Mouse (Mus musculus): ENCODE results near the gene Ptges2. TPM values are rescaled to one million over a fixed set of nuclear protein-coding genes. Genes with fewer than 3 reads are reported as not detected.

The Ptges2 gene
- total RNA-seq, 1 experiment: 24.9 TPM

DNA sequence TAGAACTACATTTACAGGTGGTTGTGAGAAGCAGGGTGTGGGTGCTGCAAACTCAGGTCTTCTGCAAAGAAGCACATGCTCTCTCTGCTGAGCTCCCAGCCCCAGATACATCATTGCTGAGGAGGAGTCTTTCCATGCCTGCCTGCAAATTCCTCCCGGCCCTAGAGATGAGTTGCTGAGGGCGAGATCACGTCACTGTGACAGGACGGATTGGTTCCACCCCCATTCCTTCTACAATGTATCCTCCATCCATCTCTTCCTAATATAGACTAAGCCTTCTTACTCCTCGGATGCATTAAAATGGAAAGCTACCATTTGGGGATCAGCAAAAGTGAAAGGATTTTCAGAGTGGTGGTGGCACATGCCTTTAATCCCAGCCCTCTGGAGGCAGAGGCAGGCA is 29.9 kb downstream of the Ptges2 start:
- peaks cover 0 to 5% of the 10 kb centered on the region in 2 experiments; a peak in 1 of 4 replicates for H3K4me1 ChIP-seq (ENCODE audit: control insufficient read depth in 2 of 2, insufficient read depth in 2 of 2, low read length in 2 of 2, poor library complexity in 1 of 2)
- no peaks in the 10 kb centered on the region for H3K9me3 ChIP-seq (ENCODE audit: control insufficient read depth, insufficient read depth, low read depth, low read length)
- no peaks in the 10 kb centered on the region for H3K36me3 ChIP-seq (ENCODE audit: control insufficient read depth, insufficient read depth, low read length, poor library complexity, severe bottlenecking)
- no peak overlapping the region for H3K4me3 ChIP-seq (ENCODE audit: insufficient read depth in 1 of 2, low read depth in 1 of 2, low read length in 2 of 2, poor library complexity in 1 of 2, severe bottlenecking in 1 of 2)
- no peak overlapping the region for H3K27ac ChIP-seq (ENCODE audit: insufficient read depth, low read depth, low read length, poor library complexity, severe bottlenecking)
- no peak for DNase-seq (ENCODE audit: low read depth, low spot score)
- TF ChIP-seq ZC3H11A (IDR thresholded peaks at IDR 0.05; ENCODE audit: borderline replicate concordance, low read depth, low read length) (no peak), CHD2 (IDR thresholded peaks at IDR 0.05; ENCODE audit: low read depth, low read length) (no peak), ZNF384 (IDR thresholded peaks at IDR 0.05; ENCODE audit: low read depth, low read length) (no peak), MAFK (IDR thresholded peaks at IDR 0.05; ENCODE audit: insufficient read depth, low read depth, low read length) (no peak), HCFC1 (IDR thresholded peaks at IDR 0.05; ENCODE audit: borderline replicate concordance, insufficient read depth, low read length) (no peak)
- in situ Hi-C loops (cut with MboI; ENCODE audit: low sequenced_read_pairs in 2 of 2, unreplicated experiment in 2 of 2): no loop called here
- H3K9ac ChIP-seq (ENCODE audit: insufficient read depth, low read depth, low read length, poor library complexity, severe bottlenecking): no peak overlapping the region

DNA sequence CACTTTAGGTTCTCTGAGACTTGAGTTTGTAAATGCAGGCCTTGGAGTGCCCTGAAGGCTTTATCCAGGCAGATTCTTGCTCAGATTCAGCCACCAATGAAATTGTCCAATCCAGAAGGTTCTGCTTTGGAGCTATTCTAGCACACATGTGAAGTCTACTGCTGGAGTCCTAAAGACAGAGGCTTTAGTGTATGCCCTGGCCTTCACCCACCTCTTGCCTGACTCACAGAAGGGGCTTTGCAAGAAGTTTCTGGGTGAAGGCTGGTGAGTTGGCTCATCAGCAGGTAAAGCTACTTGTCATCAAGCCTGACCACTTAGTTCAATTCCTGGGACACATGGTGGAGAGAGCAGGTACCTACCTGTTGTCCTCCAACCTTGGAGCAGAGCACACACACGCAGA is 30.4 kb downstream of the Ptges2 start:
- DNase-seq (ENCODE audit: low read depth, low spot score): no peak
- in situ Hi-C loops (cut with MboI; ENCODE audit: low sequenced_read_pairs in 2 of 2, unreplicated experiment in 2 of 2): no loop called here
- Histone ChIP-seq H3K4me3 (ENCODE audit: insufficient read depth in 1 of 2, low read depth in 1 of 2, low read length in 2 of 2, poor library complexity in 1 of 2, severe bottlenecking in 1 of 2) (no peak overlapping the region), H3K9me3 (ENCODE audit: control insufficient read depth, insufficient read depth, low read depth, low read length) (no peaks in the 10 kb centered on the region), H3K36me3 (ENCODE audit: control insufficient read depth, insufficient read depth, low read length, poor library complexity, severe bottlenecking) (no peaks in the 10 kb centered on the region), H3K27ac (ENCODE audit: insufficient read depth, low read depth, low read length, poor library complexity, severe bottlenecking) (no peak overlapping the region), H3K9ac (ENCODE audit: insufficient read depth, low read depth, low read length, poor library complexity, severe bottlenecking) (no peak overlapping the region), H3K4me1 (ENCODE audit: control insufficient read depth in 2 of 2, insufficient read depth in 2 of 2, low read length in 2 of 2, poor library complexity in 1 of 2) (peaks cover 2 to 6% of the 10 kb centered on the region in 2 experiments; a peak in 1 of 4 replicates)
- TF ChIP-seq HCFC1 (IDR thresholded peaks at IDR 0.05; ENCODE audit: borderline replicate concordance, insufficient read depth, low read length) (no peak), ZC3H11A (IDR thresholded peaks at IDR 0.05; ENCODE audit: borderline replicate concordance, low read depth, low read length) (no peak), ZNF384 (IDR thresholded peaks at IDR 0.05; ENCODE audit: low read depth, low read length) (no peak), CHD2 (IDR thresholded peaks at IDR 0.05; ENCODE audit: low read depth, low read length) (no peak), MAFK (IDR thresholded peaks at IDR 0.05; ENCODE audit: insufficient read depth, low read depth, low read length) (no peak)

DNA sequence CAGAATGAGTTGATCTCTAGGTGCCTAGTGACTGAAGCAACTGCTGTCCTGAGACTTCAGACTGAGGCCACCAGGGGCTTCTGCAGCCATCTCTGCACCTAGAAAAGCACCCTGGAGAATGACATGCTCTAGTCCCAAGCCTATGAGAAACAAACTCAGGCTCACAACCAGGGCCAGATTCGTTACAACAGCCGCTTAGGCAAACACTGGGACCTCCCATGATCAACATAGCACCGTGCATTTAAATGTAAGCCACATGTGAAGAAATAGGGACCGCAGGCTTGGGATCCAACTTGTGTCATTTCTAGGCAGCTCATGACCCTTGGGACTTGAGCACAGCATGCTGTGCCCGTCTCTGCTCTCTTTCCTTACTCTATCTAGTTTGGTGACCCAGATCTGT is 32.0 kb downstream of the Ptges2 start:
- no peak for DNase-seq (ENCODE audit: low read depth, low spot score)
- peaks cover 2 to 6% of the 10 kb centered on the region in 2 experiments; a peak in 1 of 4 replicates for H3K4me1 ChIP-seq (ENCODE audit: control insufficient read depth in 2 of 2, insufficient read depth in 2 of 2, low read length in 2 of 2, poor library complexity in 1 of 2)
- no peak overlapping the region for H3K27ac ChIP-seq (ENCODE audit: insufficient read depth, low read depth, low read length, poor library complexity, severe bottlenecking)
- H3K4me3 ChIP-seq (ENCODE audit: insufficient read depth in 1 of 2, low read depth in 1 of 2, low read length in 2 of 2, poor library complexity in 1 of 2, severe bottlenecking in 1 of 2): no peak overlapping the region
- H3K36me3 ChIP-seq (ENCODE audit: control insufficient read depth, insufficient read depth, low read length, poor library complexity, severe bottlenecking): no peaks in the 10 kb centered on the region
- H3K9me3 ChIP-seq (ENCODE audit: control insufficient read depth, insufficient read depth, low read depth, low read length): no peaks in the 10 kb centered on the region
- in situ Hi-C loops (cut with MboI; ENCODE audit: low sequenced_read_pairs in 2 of 2, unreplicated experiment in 2 of 2): no loop called here
- no peak overlapping the region for H3K9ac ChIP-seq (ENCODE audit: insufficient read depth, low read depth, low read length, poor library complexity, severe bottlenecking)
- no peak for TF ChIP-seq CHD2 (IDR thresholded peaks at IDR 0.05; ENCODE audit: low read depth, low read length)
- TF ChIP-seq ZC3H11A (IDR thresholded peaks at IDR 0.05; ENCODE audit: borderline replicate concordance, low read depth, low read length): no peak
- no peak for TF ChIP-seq ZNF384 (IDR thresholded peaks at IDR 0.05; ENCODE audit: low read depth, low read length)
- no peak for TF ChIP-seq MAFK (IDR thresholded peaks at IDR 0.05; ENCODE audit: insufficient read depth, low read depth, low read length)
- TF ChIP-seq HCFC1 (IDR thresholded peaks at IDR 0.05; ENCODE audit: borderline replicate concordance, insufficient read depth, low read length): no peak

DNA sequence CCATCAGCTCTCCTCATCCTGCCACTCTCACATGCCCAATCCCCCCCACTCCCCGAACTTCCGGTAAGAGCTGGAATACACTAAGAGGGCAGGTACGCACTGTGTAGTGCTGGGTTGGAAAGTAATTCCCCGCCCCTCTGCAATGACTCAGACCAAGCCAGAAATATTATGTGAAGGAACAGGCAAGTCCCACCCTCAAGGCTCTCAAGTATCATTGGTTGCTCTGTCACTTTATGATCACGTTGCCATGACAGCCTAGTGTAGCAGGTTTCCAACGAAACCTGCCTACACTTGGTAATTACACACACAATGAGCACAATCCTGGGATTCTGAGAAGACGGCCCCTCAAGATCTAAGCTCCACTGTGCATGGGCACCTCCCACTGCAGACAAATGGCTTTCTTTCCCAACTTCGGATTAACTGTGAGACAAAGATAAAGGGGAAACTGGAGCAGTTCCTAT is 32.6 kb downstream of the Ptges2 start:
- H3K9ac ChIP-seq (ENCODE audit: insufficient read depth, low read depth, low read length, poor library complexity, severe bottlenecking): no peak overlapping the region
- in situ Hi-C loops (cut with MboI; ENCODE audit: low sequenced_read_pairs in 2 of 2, unreplicated experiment in 2 of 2): no loop called here
- H3K4me1 ChIP-seq (ENCODE audit: control insufficient read depth in 2 of 2, insufficient read depth in 2 of 2, low read length in 2 of 2, poor library complexity in 1 of 2): peaks cover 2 to 6% of the 10 kb centered on the region in 2 experiments; a peak in 1 of 4 replicates
- H3K4me3 ChIP-seq (ENCODE audit: insufficient read depth in 1 of 2, low read depth in 1 of 2, low read length in 2 of 2, poor library complexity in 1 of 2, severe bottlenecking in 1 of 2): no peak overlapping the region
- DNase-seq (ENCODE audit: low read depth, low spot score): no peak
- no peaks in the 10 kb centered on the region for H3K36me3 ChIP-seq (ENCODE audit: control insufficient read depth, insufficient read depth, low read length, poor library complexity, severe bottlenecking)
- TF ChIP-seq ZC3H11A (IDR thresholded peaks at IDR 0.05; ENCODE audit: borderline replicate concordance, low read depth, low read length) (no peak), CHD2 (IDR thresholded peaks at IDR 0.05; ENCODE audit: low read depth, low read length) (no peak), HCFC1 (IDR thresholded peaks at IDR 0.05; ENCODE audit: borderline replicate concordance, insufficient read depth, low read length) (no peak), ZNF384 (IDR thresholded peaks at IDR 0.05; ENCODE audit: low read depth, low read length) (no peak), MAFK (IDR thresholded peaks at IDR 0.05; ENCODE audit: insufficient read depth, low read depth, low read length) (no peak)
- H3K27ac ChIP-seq (ENCODE audit: insufficient read depth, low read depth, low read length, poor library complexity, severe bottlenecking): no peak overlapping the region
- H3K9me3 ChIP-seq (ENCODE audit: control insufficient read depth, insufficient read depth, low read depth, low read length): no peaks in the 10 kb centered on the region

Data from ES-E14 (cell line).